Mouse (Mus musculus) olfactory bulb, adult 2 months (tissue): Measurements from ENCODE around the gene Add1.

Source experiments
- CTCF ChIP-seq: fragments of 200-500 bp; IDR thresholded peaks from 2 replicates; pipeline ENCODE4 v1.5.1; 2012; ENCODE audit warnings: low read depth, mild to moderate bottlenecking, low read length, moderate library complexity; ENCODE audit not compliant: insufficient read depth
- POLR2A ChIP-seq: fragments of 200-500 bp; IDR thresholded peaks from 2 replicates; pipeline ENCODE4 v1.6.1; 2012; ENCODE audit warnings: mild to moderate bottlenecking, low read depth, low read length, moderate library complexity; ENCODE audit not compliant: insufficient read depth

DNA sequence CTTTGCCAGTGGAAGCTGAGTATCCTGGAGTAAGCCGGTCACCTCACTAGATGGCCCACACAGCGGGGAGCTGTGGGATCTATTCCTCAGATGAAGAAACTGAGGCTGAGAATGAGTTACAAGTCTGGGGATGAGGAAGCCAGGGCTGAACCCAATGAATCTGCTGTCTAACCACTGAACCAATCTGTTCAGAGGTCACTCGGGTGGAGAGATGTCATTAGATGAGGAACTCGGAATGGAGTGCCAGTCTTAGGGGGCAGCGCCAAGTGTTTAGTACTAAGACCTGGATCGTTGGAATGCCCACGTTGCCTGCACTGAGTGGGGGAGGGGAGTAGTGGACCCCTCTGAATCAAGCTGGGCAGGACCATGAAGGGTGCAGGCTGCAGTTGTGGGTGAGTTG lies 35.4 kb upstream of the Add1 start:
- no peak for TF ChIP-seq CTCF
- TF ChIP-seq POLR2A = no peak
